Mouse (Mus musculus): Measurements from ENCODE around the gene Apod. TPM values are rescaled to one million over a fixed set of nuclear protein-coding genes. Genes with fewer than 3 reads are reported as not detected.
"Not testable (repeated sequence)": the region's sequence is repeated elsewhere in the genome, so short reads cannot be mapped to it uniquely, and the experiment has no call there.

Apod gene
- polyA plus RNA-seq, 1 experiment from 2014 or later, result 7.8 TPM

DNA sequence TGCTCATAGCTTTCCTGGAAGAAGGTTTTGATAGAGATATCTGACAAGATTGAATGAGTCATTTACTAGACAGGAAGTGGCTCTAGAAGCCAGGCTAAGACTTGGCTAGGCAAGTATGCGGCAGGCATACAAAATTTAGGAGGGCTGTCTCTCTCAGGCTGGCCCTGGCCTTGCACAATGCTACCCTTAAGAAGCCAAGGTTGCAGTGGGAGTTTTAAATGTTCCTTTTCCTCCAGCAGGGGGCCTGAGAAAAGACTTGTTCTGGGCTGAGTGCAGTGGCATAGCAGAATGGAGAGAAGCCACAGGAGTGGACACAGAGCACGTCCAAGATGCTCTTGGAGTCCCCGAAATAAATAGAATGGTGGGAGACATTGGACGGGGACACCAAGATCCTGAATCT is 38.4 kb upstream of the Apod start:
- no peaks in the 10 kb centered on the region for H3K9me3 ChIP-seq (ENCODE audit: control insufficient read depth, low read length)
- H3K4me3 ChIP-seq (ENCODE audit: low read depth, low read length), result no peak overlapping the region
- 76% methylated on average over 4 of the region's 4 CpGs for WGBS
- H3K4me2 ChIP-seq (ENCODE audit: low read depth, severe bottlenecking), result no peak overlapping the region
- H3K9ac ChIP-seq (ENCODE audit: low read length), result no peak overlapping the region
- H3K36me3 ChIP-seq (ENCODE audit: control insufficient read depth, insufficient read depth, low read length), result no peaks in the 10 kb centered on the region
- no peak for ATAC-seq (ENCODE audit: insufficient number of reproducible peaks, low FRiP score, low TSS enrichment, low read depth)
- no peak for DNase-seq (ENCODE audit: low spot score)
- no peak overlapping the region for H3K27ac ChIP-seq (replicated peaks; ENCODE audit: low read depth, low read length)
- H3K4me1 ChIP-seq (ENCODE audit: control insufficient read depth, insufficient read depth, low read length), result no peaks in the 10 kb centered on the region
- no peaks in the 10 kb centered on the region for H3K27me3 ChIP-seq (ENCODE audit: control insufficient read depth, insufficient read depth, low read length)

DNA sequence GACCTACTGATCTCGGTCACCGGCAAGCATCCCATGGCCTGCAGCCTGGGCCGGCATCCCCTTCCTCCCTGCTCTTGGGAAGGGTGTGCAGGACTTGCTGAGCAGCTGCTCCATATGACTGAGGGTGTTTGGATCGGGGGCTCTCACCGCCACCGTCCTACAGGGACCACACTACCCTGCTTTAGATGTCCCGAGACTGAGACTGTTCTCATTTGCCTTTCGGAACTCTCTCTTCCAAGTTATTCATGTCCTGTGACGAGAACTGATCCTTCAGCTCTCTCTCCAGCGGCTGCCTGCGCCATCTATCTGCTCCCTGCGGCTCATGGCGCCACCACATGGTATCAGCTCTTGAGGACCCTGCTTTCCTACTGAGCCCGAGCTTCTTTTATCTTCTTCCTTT is 33.0 kb upstream of the Apod start:
- peak overlapping the region; percentile 37; the same call in 1 of the 2 replicates for H3K4me2 ChIP-seq (ENCODE audit: low read depth, severe bottlenecking)
- no peak overlapping the region for H3K4me3 ChIP-seq (ENCODE audit: low read depth, low read length)
- no peaks in the 10 kb centered on the region for H3K36me3 ChIP-seq (ENCODE audit: control insufficient read depth, insufficient read depth, low read length)
- DNase-seq (ENCODE audit: low spot score), result peak; percentile 57
- no peaks in the 10 kb centered on the region for H3K9me3 ChIP-seq (ENCODE audit: control insufficient read depth, low read length)
- H3K4me1 ChIP-seq (ENCODE audit: control insufficient read depth, insufficient read depth, low read length), result 0 out of 2 replicates have a peak, but pooled peaks cover 4% of the 10 kb centered on the region
- H3K27me3 ChIP-seq (ENCODE audit: control insufficient read depth, insufficient read depth, low read length), result no peaks in the 10 kb centered on the region
- H3K9ac ChIP-seq (ENCODE audit: low read length), result no peak overlapping the region
- ATAC-seq (ENCODE audit: insufficient number of reproducible peaks, low FRiP score, low TSS enrichment, low read depth), result no peak
- WGBS, result 8% methylated on average over 14 of the region's 14 CpGs
- H3K27ac ChIP-seq (replicated peaks; ENCODE audit: low read depth, low read length), result no peak overlapping the region

DNA sequence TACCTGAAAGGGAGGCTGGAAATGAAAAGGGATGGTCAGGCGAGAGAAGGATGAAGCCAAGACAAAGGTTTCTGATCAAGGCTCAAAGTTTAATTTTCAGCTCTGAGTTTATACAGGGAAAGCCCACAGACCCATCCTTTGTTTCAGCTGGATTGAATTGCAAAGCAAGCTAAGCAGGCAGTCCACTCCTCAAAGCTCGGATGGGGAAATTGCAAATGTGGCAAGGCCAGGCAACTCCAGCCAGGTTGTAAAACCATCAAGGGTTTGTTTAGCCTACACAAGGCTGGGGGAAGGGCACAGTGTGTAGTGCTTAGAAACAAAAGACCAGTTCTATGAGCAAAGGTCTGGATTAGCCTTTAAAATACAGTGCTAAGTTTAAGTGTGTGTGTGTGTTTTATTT is 28.4 kb upstream of the Apod start:
- Histone ChIP-seq H3K27ac (replicated peaks; ENCODE audit: low read depth, low read length) (peak overlapping the region; percentile 42; the same call in 1 of the 2 replicates), H3K27me3 (ENCODE audit: control insufficient read depth, insufficient read depth, low read length) (no peaks in the 10 kb centered on the region)
- 15% methylated on average over 2 of the region's 2 CpGs for WGBS

DNA sequence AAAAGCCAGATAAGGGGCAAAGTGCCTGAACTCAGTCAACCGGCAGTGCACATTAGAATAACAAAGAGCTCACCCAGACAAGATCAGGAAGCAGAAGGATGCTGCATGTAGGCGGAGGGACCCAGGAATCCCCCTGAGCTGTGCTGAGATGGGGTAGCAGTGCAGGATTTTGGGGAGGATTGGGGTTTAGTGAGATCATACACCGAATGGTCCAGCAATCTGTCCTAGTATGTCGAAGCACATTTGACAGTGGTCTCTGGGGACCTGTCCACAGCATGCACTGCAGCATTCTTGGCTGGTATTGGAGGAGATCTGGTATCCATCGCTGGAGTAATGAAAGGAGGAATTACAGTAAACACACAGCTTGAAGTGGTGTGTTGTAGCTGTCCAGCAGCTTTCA is 27.9 kb upstream of the Apod start:
- ATAC-seq (ENCODE audit: insufficient number of reproducible peaks, low FRiP score, low TSS enrichment, low read depth), result no peak
- Histone ChIP-seq H3K4me2 (ENCODE audit: low read depth, severe bottlenecking) (no peak overlapping the region), H3K9ac (ENCODE audit: low read length) (no peak overlapping the region), H3K4me3 (ENCODE audit: low read depth, low read length) (no peak overlapping the region), H3K27me3 (ENCODE audit: control insufficient read depth, insufficient read depth, low read length) (no peaks in the 10 kb centered on the region), H3K27ac (replicated peaks; ENCODE audit: low read depth, low read length) (peak overlapping the region; percentile 42; the same call in 1 of the 2 replicates), H3K36me3 (ENCODE audit: control insufficient read depth, insufficient read depth, low read length) (no peaks in the 10 kb centered on the region), H3K9me3 (ENCODE audit: control insufficient read depth, low read length) (no peaks in the 10 kb centered on the region), H3K4me1 (ENCODE audit: control insufficient read depth, insufficient read depth, low read length) (0 out of 2 replicates have a peak, but pooled peaks cover 7% of the 10 kb centered on the region)
- DNase-seq (ENCODE audit: low spot score), result peak; percentile 28
- 27% methylated on average over 5 of the region's 5 CpGs for WGBS

More for the DNA sequence above, 28.4 kb upstream of the Apod start:
- Histone ChIP-seq H3K4me3 (ENCODE audit: low read depth, low read length) (no peak overlapping the region), H3K36me3 (ENCODE audit: control insufficient read depth, insufficient read depth, low read length) (no peaks in the 10 kb centered on the region), H3K4me2 (ENCODE audit: low read depth, severe bottlenecking) (no peak overlapping the region), H3K4me1 (ENCODE audit: control insufficient read depth, insufficient read depth, low read length) (0 out of 2 replicates have a peak, but pooled peaks cover 7% of the 10 kb centered on the region), H3K9ac (ENCODE audit: low read length) (no peak overlapping the region), H3K9me3 (ENCODE audit: control insufficient read depth, low read length) (no peaks in the 10 kb centered on the region)
- ATAC-seq (ENCODE audit: insufficient number of reproducible peaks, low FRiP score, low TSS enrichment, low read depth), result no peak
- DNase-seq (ENCODE audit: low spot score), result peak; percentile 46

DNA sequence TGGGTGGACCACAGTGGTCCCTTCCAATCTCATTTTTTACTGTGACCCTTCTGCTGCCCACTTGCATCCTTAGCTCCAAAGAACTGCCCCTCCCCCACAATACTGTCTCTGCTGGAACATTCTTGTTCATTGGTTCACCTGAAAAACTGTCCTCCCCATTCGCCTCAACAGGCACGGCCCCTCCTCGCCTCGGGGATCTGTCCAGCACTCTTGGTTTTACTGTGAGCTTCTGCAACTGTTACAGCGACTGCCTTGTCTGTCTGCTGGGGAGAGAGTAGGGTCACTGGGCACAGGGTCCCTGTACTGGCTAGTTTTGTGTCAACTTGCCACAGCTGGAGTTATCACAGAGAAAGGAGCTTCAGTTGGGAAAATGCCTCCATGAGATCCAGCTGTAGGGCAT is 24.7 kb upstream of the Apod start:
- no peak overlapping the region for H3K4me3 ChIP-seq (ENCODE audit: low read depth, low read length)
- ATAC-seq (ENCODE audit: insufficient number of reproducible peaks, low FRiP score, low TSS enrichment, low read depth) (no peak), DNase-seq (ENCODE audit: low spot score) (no peak)
- no peaks in the 10 kb centered on the region for H3K36me3 ChIP-seq (ENCODE audit: control insufficient read depth, insufficient read depth, low read length)
- H3K27me3 ChIP-seq (ENCODE audit: control insufficient read depth, insufficient read depth, low read length), result no peaks in the 10 kb centered on the region
- no peak overlapping the region for H3K9ac ChIP-seq (ENCODE audit: low read length)
- H3K9me3 ChIP-seq (ENCODE audit: control insufficient read depth, low read length), result no peaks in the 10 kb centered on the region
- H3K27ac ChIP-seq (replicated peaks; ENCODE audit: low read depth, low read length), result no peak overlapping the region
- H3K4me2 ChIP-seq (ENCODE audit: low read depth, severe bottlenecking), result no peak overlapping the region
- 0 out of 2 replicates have a peak, but pooled peaks cover 7% of the 10 kb centered on the region for H3K4me1 ChIP-seq (ENCODE audit: control insufficient read depth, insufficient read depth, low read length)
- WGBS, result 38% methylated on average over 5 of the region's 5 CpGs

DNA sequence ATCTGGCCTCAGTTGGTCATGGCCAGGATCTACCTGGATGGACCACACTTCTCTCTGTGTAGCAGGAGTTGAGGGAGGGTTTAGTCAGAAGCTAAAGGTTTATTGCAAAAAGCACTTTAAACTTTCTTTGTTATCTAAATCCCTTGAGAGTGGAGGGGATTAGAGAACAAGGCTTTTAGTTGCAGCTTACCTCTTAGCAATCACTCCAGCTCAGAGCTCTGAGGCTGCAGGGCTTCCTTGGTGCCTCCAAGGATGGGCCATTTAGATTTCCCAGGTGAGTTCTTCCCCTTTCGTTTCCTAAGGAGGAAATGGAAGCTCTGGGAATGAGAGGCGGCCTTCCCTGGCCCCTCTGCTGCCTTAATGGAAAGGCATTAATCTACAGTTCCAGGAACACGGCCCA is 23.3 kb upstream of the Apod start:
- H3K9me3 ChIP-seq (ENCODE audit: control insufficient read depth, low read length), result no peaks in the 10 kb centered on the region
- 0 out of 2 replicates have a peak, but pooled peaks cover 5% of the 10 kb centered on the region for H3K4me1 ChIP-seq (ENCODE audit: control insufficient read depth, insufficient read depth, low read length)
- ATAC-seq (ENCODE audit: insufficient number of reproducible peaks, low FRiP score, low TSS enrichment, low read depth) (no peak), DNase-seq (ENCODE audit: low spot score) (no peak)
- no peak overlapping the region for H3K27ac ChIP-seq (replicated peaks; ENCODE audit: low read depth, low read length)
- H3K27me3 ChIP-seq (ENCODE audit: control insufficient read depth, insufficient read depth, low read length), result no peaks in the 10 kb centered on the region
- no peak overlapping the region for H3K9ac ChIP-seq (ENCODE audit: low read length)
- H3K36me3 ChIP-seq (ENCODE audit: control insufficient read depth, insufficient read depth, low read length), result no peaks in the 10 kb centered on the region
- 39% methylated on average over 3 of the region's 3 CpGs for WGBS
- no peak overlapping the region for H3K4me3 ChIP-seq (ENCODE audit: low read depth, low read length)
- H3K4me2 ChIP-seq (ENCODE audit: low read depth, severe bottlenecking), result no peak overlapping the region

- ATAC-seq (ENCODE audit: insufficient number of reproducible peaks, low FRiP score, low TSS enrichment, low read depth), result no peak
- H3K4me1 ChIP-seq (ENCODE audit: control insufficient read depth, insufficient read depth, low read length), result no peaks in the 10 kb centered on the region
- no peaks in the 10 kb centered on the region for H3K27me3 ChIP-seq (ENCODE audit: control insufficient read depth, insufficient read depth, low read length)
- no peak overlapping the region for H3K27ac ChIP-seq (replicated peaks; ENCODE audit: low read depth, low read length)
- no peak for DNase-seq (ENCODE audit: low spot score)
- H3K4me3 ChIP-seq (ENCODE audit: low read depth, low read length), result no peak overlapping the region
- H3K9ac ChIP-seq (ENCODE audit: low read length), result no peak overlapping the region
- no peak overlapping the region for H3K4me2 ChIP-seq (ENCODE audit: low read depth, severe bottlenecking)
- H3K9me3 ChIP-seq (ENCODE audit: control insufficient read depth, low read length), result no peaks in the 10 kb centered on the region
- WGBS, result 59% methylated on average over 5 of the region's 5 CpGs
- no peaks in the 10 kb centered on the region for H3K36me3 ChIP-seq (ENCODE audit: control insufficient read depth, insufficient read depth, low read length)
Measured at GRCm38 (mm10) chr16:31334796-31335195, 20.2 kb upstream of the Apod start.

- Histone ChIP-seq H3K27ac (replicated peaks; ENCODE audit: low read depth, low read length) (no peak overlapping the region), H3K4me2 (ENCODE audit: low read depth, severe bottlenecking) (no peak overlapping the region), H3K4me1 (ENCODE audit: control insufficient read depth, insufficient read depth, low read length) (no peaks in the 10 kb centered on the region)
Measured at GRCm38 (mm10) chr16:31332586-31332985, 18.0 kb upstream of the Apod start.

GRCm38 (mm10) chr16:31330970-31331369 is 16.4 kb upstream of the Apod start:
- not testable (repeated sequence) for H3K27me3 ChIP-seq (ENCODE audit: control insufficient read depth, insufficient read depth, low read length); H3K27ac ChIP-seq (replicated peaks; ENCODE audit: low read depth, low read length); H3K4me1 ChIP-seq (ENCODE audit: control insufficient read depth, insufficient read depth, low read length); H3K4me2 ChIP-seq (ENCODE audit: low read depth, severe bottlenecking); ATAC-seq (ENCODE audit: insufficient number of reproducible peaks, low FRiP score, low TSS enrichment, low read depth); H3K36me3 ChIP-seq (ENCODE audit: control insufficient read depth, insufficient read depth, low read length); DNase-seq (ENCODE audit: low spot score); H3K9ac ChIP-seq (ENCODE audit: low read length); H3K4me3 ChIP-seq (ENCODE audit: low read depth, low read length); H3K9me3 ChIP-seq (ENCODE audit: control insufficient read depth, low read length)
- WGBS, result 90% methylated on average over 6 of the region's 6 CpGs

More at GRCm38 (mm10) chr16:31332586-31332985, 18.0 kb upstream of the Apod start:
- Histone ChIP-seq H3K9ac (ENCODE audit: low read length) (no peak overlapping the region), H3K36me3 (ENCODE audit: control insufficient read depth, insufficient read depth, low read length) (no peaks in the 10 kb centered on the region), H3K9me3 (ENCODE audit: control insufficient read depth, low read length) (no peaks in the 10 kb centered on the region), H3K27me3 (ENCODE audit: control insufficient read depth, insufficient read depth, low read length) (no peaks in the 10 kb centered on the region), H3K4me3 (ENCODE audit: low read depth, low read length) (no peak overlapping the region)
- no peak for ATAC-seq (ENCODE audit: insufficient number of reproducible peaks, low FRiP score, low TSS enrichment, low read depth)
- no peak for DNase-seq (ENCODE audit: low spot score)

All from limb, embryonic 11.5 days (tissue).